Mouse (Mus musculus) right cerebral cortex, postnatal 25 days (tissue): ENCODE measurements around the gene Mex3b.

Experiments used
- DNase-seq: peaks from one replicate; pipeline ENCODE4 v3.0.0; 2022

The Mex3b gene

DNA sequence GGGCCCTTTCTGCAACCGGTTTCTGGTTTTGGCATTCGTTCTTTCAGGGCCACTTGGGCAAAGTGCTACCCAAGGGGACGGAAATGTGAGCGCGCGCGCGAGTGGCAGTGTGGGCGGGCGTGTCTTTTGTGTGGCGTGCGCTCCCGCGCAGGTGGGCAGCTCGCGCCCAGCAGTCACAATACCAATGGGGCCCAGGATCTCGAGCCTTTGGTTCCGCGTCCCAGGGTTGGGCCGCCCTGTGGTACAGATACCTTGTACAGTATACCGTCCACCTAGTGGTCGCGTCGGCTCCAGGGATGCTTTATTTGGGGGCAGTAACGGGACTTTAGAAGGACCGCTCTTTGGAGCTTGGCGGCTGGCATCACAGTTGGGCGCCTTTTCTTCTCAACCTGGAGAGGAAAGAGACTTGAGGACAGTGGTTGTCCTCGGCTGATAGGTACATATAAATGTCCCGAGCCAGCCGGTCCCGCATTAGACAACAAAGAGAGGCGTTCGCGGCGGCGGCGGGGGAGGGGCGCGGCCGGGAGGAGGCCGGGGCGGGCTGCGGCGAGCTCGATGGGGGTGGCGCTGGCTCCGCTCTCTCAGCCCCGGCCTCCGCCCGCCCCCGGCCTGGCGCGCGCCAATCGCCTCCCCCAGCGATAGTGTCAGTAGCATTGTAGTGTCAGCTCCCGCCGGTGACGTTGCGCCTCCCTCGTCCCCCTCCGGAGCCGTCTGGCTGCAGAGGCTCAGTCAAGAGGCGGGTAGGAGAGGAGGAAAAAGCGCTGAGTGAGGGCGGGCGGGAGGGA lies 455 bp upstream of the Mex3b start:
- peak; percentile 92 for DNase-seq

DNA sequence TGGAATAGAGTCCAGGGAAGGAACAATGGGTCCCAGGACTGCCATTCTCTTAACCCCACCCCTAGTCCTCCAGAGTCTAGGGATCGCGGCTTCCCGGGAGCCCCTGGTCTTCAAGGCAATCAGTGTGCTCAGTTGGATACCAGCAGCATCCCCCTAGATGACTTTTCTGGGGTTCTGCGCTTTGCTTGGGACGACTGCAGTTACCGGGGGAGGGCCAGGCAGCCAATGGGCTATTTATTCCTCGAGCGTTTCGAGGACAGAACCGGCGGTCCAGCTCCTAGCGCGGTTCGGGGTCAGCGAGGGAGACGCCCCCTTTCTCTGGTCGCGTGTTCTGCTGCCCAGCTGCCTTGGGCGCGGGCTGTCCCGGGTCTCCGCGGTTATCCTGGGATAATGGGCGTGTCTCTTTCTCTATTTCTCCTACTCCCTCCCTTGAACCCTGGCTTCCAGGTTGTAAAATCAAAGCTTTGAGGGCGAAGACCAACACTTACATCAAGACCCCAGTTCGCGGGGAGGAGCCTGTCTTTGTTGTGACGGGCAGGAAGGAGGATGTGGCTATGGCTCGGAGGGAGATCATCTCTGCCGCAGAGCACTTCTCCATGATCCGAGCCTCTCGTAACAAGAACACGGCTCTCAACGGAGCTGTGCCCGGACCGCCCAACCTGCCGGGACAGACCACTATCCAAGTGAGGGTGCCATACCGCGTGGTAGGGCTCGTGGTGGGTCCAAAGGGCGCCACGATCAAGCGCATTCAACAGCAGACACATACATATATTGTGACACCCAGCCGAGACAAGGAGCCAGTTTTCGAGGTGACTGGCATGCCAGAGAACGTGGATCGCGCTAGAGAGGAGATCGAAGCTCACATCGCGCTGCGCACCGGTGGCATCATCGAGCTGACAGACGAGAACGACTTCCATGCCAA lies 1.4 kb downstream of the Mex3b start:
- peak; percentile 65 for DNase-seq

DNA sequence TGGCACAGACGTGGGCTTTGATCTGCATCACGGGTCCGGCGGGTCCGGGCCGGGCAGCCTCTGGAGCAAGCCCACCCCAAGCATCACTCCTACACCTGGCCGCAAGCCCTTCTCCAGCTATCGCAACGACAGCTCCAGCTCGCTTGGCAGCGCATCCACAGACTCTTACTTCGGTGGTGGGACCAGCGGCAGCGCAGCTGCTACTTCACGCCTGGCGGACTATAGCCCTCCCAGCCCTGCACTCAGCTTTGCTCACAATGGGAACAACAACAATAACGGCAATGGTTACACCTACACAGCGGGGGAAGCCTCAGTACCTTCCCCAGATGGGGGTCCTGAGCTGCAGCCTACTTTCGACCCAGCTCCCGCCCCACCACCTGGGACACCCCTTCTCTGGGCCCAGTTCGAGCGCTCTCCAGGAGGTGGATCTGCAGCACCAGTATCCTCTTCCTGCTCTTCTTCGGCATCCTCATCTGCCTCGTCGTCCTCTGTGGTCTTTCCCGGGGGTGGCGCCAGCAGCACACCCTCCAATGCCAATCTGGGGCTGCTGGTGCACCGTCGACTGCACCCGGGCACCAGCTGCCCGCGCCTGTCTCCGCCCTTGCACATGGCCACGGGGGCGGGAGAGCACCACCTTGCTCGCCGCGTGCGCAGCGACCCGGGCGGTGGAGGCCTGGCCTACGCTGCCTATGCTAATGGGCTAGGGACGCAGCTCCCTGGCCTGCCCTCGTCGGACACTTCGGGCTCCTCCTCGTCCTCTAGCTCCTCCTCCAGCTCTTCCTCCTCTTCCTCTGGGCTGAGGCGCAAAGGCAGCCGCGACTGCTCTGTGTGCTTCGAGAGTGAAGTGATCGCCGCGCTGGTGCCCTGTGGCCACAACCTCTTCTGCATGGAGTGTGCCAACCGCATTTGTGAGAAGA lies 2.4 kb downstream of the Mex3b start:
- DNase-seq, result peak; percentile 61

DNA sequence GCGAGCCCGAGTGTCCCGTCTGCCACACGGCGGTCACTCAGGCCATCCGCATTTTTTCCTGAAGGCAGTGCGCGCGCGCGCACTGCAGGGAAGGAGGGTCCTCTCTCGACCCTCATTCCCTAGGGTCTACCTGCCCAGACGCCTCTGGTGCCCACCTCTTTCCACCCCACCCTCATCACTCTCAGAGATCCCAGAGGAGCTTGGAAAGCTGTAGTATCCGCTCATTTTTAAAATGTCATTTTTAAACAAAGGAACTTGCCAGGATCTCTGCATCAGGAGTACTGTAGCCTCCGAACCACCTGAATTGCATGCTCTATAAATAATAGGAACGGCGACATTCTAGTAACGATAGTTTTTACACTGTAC lies 3.0 kb downstream of the Mex3b start:
- no peak for DNase-seq

DNA sequence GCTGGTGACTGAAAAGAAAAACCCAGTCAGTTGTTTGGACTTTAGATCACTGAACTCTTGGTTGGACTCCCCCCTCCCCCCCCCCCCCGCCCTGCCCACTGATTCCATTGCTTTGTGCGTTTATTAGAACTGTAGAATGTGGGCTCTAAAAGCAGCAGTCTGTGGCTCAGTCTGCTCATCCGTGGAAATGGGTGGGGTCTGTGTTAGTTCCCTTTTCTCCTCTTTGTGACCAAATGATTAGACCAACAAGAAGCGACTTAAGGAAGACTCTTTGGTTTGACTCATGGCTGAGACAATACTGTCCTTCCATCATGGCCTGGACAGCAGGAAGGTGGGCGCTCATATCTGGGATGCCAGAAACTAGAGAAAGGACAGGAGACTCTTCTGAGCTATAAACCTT lies 9.4 kb downstream of the Mex3b start:
- no peak for DNase-seq

DNA sequence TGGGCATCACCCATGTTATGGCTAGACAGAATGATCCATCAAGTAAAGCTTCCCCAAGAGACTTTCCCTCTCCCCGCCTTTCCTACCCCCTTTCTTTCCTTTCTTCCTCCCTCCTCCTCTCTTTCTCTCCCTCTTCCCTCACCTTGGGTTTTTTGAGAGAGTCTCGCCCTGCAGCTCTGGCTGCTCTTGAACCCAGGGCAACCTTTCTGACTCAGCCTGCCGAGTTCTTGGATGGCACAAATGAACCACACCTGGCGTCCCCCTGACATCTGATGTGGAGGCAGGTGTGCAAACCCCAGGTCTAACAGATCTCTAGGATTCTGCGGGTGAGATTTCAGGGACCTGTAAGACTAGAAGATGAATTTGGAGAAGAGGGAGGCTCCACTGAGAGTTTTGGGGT lies 12.9 kb downstream of the Mex3b start:
- DNase-seq, result no peak

DNA sequence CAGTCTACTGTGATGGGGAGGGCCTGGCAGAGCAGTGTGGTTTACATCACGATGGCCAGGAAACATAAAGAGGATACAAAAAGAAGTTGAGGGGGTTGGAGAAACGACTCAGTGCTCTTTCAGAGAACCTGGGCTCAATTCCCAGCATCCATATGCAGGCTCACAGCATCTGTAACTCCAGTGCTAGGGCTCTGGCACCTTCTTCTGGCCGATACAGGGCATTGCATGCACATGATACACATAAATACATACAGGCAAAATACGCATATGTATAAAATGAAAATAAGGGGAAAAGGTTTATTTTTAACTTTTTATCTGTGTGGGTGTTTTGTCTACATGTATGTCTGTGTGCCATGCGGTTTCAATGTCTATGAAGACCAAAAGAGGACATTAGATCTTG lies 13.6 kb downstream of the Mex3b start:
- DNase-seq, result no peak

DNA sequence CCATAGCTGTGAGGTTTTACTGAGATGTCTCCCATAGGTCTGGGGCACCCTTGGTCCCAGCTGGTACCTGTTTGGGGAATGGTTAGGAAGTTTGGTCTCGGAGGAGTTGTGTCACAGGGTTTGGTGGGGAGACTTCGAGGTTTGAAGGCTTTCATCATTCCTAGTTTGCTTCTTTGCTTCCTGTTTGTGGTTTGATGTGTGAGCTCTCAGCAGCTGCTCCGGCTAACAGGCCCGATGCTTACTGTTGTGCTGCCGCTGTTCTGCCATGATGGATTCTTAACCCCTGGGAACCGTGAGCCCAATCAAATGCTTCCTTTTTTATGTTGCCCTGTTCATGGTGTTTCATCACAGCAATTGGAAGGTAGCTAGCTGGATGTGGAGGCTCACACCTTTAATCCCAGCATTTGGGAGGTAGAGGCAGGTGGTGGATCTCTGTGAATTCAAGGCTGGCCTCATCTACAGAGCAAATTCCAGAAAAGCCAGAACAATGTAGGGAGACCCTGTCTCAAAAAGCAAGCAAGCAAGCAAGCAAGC lies 23.3 kb downstream of the Mex3b start:
- no peak for DNase-seq

DNA sequence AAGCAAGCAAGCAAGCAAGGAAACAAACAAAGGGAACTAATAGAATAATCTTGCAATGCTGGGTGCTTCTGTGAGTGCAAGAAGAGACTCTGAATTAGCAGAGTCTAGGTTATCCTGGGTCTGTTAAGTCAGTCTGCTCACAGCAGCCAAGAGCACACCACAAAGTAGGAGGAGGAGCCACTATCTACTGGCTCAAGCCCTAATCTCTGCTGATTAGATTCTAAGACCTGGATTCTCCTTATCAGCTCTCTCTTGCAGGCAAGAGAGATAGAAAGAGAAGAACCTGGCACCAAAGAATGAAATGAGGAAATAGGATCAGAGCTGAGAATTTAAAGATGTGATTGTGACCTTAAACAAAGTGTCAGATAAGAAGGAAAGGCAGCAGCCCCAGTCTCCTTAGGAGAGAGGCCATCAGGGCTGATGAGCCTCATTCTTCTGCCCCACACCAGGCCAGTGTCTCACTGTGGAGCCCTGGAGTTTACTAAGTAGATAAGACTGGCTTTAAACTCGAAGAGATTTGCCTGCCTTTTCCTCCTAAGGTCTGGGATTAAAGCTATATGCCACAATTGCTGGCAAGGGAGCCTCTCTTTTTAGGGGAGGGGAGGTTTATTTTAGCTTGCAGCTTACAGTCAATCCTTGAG lies 23.9 kb downstream of the Mex3b start:
- no peak for DNase-seq

DNA sequence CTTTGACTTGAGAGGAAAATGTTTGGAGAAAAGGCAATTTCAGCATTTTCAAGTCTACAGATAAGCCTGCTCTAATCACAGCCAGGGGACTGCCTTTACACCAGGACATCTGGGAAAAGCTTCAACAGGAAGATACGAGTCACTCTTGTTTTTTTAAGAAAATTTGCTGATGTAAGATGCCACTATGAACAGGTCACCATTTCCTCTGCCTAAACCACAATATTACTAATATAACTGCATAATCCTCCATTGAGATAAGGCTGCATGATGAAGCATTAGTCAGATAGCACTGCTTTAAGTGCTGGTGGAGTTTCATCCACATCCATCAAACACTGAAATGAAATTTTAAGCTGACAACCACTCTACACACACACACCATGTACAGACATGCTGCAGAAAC lies 27.2 kb downstream of the Mex3b start:
- DNase-seq, result no peak

DNA sequence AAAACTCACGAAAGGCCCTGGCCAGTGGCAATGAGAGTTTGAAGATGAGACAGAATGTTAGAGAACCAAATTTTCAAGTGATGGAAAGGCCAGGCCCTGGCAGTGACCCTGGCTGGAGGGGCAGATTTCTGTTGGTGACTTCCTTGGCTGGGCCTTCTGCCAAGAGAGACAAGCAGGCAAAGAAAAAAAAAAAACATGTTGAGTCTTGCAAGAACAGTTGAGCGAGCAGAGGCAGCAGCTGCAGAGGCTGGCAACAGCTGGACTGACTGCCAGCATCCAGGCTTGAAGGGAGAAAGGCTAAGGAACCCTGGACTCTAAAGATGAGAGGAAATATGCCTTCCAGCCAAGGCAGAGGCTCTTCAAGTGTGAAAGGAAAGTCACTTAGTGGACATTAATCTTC lies 28.5 kb downstream of the Mex3b start:
- no peak for DNase-seq

DNA sequence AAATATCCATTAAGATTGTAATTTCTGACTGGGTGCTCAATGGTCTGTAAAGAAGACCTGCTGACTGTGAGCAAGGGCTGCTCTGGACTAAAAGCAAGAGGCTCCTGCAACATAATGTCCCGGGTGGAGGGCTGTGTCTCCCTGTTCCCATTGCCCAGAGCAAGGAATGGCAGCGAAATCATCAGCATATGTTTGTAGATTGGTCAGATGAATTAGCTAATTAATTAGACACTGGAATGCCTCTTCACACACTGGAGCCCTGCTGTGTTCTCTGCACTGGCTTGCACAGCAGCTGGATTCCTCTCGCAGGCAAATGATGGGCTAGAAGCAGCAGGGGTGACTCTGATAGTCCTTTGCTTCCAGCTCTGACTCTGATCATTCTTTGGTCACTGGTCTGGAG lies 29.6 kb downstream of the Mex3b start:
- no peak for DNase-seq

DNA sequence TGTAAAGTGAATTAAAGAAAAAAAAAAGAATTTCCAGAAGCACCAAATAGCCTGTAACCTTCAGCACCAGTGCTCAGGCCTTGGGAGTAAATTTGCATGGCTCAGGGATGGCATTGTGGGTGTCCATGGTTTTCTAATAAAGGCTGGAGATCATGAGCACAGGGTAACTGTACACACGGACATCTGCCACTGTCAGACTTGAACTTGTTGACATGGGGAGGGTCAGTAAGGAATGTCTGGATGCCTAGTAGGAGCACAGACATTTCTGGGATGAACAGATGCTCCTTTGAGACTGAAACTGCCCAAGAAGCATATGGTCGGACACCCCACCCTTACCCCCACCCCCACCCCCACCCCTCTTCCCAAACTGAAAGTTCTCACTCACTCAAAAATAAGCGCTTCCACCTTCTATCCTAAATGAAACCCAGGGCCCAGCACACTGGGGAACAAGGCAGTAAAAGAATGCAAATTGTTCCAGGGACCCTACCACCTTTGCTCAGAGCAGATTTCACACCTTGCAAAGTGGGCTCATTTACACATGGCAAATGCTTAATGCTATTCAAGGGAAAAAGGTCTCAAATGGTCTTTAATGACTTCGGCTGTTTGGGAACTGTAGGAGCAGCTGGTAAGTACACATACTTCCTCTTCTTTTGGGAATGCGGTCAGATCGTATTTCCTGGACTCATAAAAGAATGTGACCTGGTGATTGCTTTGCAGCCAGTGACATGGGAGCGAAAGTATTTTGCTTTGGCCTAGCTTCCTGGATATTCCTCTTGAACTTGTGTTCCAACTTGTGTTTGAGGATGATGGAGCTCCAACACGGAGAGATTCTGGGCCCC lies 32.5 kb downstream of the Mex3b start:
- no peak for DNase-seq

DNA sequence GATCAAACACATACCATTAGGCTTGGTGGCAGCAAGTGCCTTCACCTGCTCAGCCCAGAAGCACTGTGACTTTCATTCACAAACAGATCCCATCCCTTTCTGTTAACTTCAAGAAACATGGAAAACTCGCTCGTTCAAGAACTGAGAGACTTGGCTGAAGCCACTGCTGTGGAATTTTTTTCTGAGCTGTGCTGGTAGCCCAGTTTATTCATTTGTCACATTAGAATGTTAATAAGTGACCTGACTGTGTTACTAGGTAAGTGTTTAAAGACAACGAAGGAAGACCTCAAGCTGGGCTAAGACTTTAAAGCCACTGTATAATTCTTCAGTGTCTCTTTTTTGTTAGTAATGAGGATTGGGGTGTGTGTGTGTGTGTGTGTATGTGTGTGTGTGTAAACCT lies 35.9 kb downstream of the Mex3b start:
- DNase-seq, result no peak

DNA sequence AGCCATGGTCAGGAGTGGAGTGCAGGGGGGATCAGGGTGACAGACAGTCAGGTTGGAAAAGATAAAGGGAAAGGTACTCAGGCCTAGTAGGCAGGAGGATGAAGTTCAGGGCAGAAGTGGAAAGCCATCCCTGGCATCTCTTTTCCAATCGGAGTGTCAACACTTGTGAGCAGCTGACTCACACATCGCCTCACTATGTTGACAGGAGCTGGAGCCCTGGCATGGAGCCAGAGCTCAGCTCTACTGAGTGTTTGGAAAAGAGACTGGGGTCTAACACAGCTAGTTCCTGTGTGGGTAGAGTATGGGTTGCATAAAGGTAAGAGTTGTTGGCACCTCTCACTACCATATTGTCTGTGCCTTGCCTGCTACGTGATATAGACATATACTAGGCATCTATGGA lies 38.4 kb downstream of the Mex3b start:
- no peak for DNase-seq

DNA sequence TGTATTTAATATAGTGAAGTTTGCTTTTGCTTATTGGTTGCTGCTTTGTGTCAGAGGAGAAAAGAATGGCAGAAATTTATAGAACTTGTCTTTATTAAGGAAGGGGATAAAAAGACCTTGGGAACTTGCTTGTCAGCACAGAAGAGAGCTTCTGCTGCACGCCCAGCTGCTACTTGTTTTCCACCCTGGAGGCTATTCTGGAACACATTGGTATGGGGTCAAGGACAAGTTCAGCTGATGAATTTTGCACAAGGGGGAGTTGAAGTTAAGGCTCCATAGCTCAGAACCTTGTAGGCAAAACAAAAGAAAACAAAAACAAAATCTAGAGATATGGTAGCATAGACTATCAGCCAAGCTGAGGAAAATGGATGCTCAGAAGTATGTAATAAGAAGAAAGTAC lies 39.9 kb downstream of the Mex3b start:
- DNase-seq, result no peak

DNA sequence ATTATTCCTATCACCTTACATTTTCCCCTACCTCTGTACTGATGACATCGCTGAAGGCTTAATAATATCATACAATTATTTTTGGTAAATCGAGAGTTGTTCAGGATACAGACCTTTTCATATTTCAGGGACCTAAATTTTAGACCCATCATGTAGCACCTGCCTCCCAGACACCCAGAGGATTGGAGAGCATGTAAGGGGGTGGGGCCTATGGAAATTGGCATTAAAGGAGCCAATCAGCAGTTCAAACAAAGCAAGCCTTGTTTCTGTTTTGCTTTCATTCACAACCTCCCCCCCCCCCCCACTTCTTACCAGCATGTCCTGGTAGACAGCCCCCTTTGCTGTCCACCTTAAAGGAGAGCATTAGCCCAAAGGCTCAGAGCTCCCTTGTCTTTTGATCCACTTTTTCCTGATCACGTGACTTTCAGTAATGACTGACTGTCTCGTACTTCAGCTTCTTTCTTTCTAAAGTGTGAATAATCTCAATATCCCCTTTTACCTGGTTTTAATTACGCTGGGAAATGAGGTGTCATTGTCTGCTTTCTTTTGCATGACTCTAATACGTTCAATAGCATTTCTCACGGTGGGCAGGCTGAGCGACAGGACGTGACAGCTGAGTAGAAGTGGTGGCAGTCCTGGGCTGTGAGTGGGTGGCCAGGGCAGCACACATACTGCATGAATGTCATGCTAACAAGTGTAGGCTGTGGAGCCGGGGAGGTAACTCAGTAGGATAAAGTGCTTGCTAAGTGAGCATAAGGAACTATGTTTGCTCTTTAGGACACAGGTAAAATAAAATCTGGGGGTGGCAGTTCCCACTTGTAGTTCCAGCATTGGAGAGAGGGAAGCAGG lies 43.6 kb downstream of the Mex3b start:
- DNase-seq, result no peak

DNA sequence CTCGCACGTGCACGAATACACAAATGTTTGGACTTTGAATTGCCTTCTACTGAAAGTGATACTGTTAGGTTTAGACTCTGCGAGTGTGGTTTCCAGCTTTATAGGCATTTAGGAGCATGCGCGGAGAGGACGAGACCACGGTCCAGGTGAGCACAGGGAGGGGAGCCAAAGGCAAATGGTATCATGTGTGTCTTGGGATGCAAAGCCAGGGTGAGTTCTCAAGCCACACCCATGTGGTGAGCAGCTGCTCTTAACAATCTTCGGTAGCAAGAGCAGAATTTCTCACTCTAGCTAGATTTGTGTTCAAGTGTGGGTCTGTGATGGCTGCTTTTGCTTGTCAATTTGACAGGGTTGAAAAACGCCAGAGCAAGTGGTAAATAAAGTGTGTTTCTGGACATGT lies 44.4 kb downstream of the Mex3b start:
- DNase-seq, result no peak

DNA sequence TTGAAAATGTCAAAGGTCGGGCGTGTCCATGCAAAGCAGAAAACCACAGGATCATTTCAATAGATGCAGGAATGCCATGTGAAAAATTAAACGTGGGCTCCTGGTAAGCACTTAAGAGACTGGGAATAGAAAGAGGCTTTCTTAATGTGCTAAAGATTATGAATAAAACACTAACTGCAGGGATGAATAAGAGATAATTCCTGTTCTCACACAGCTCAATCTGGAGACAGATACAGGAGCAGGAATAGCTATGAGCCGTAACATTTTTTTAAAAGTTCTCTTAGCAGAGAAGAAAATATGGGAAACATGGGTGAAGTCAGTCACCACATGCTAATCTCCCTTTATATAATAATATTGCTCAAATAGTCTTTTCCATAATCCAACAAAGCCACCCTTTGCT lies 47.2 kb downstream of the Mex3b start:
- no peak for DNase-seq
